Mouse (Mus musculus): ENCODE measurements around the gene Prph.

- TF ChIP-seq POLR2A (IDR thresholded peaks at IDR 0.05; ENCODE audit: insufficient read depth, low read length) (no peak), CTCF (IDR thresholded peaks at IDR 0.05; ENCODE audit: low read depth, low read length) (no peak), EP300 (IDR thresholded peaks at IDR 0.05; ENCODE audit: insufficient read depth, low read depth, low read length) (no peak)
These were observed 34.8 kb upstream of the Prph start for GRCm38 (mm10) chr15:99020171-99020570.
